Mouse (Mus musculus): ENCODE results near the gene Rab3ip.

- TF ChIP-seq CTCF (IDR thresholded peaks at IDR 0.05; ENCODE audit: low read depth) (no peak), EP300 (IDR thresholded peaks at IDR 0.05; ENCODE audit: low read depth) (no peak)
Measured at GRCm38 (mm10) chr10:116932418-116932817, 18.2 kb downstream of the Rab3ip start.
